Mouse (Mus musculus): ENCODE results near the gene C130026I21Rik.
"Not testable (repeated sequence)": the region's sequence is repeated elsewhere in the genome, so short reads cannot be mapped to it uniquely, and the experiment has no call there.

DNA sequence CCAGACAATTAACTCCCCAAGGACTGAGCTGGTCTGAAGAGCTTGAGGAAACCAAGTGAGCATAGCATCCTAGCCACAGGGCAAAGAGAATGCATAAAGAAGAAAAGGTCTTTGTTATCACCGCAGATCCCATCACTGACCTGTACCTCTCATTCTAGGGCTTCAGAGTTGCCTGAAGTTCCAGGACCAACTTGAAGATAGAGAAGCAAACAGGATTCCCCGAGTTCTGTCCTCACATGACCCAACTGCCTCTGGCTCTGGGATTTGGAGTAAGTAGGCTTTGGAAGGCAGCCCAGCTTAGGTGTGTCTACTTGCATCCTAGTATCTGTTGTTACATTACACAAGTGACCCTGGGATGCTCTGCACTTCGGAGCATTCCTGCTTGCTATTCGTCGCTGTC lies 157.5 kb downstream of the C130026I21Rik start:
- TF ChIP-seq FLI1 (IDR thresholded peaks at IDR 0.05; ENCODE audit: low read length); GATA1 (IDR thresholded peaks at IDR 0.05; ENCODE audit: borderline replicate concordance, low read length): not testable (repeated sequence)
